36 mouse cellular contexts compared by ENCODE assay signal in genomic region chr6:129288708-129289107, GRCm38 (mm10). TPM values are rescaled to one million over a fixed set of nuclear protein-coding genes. Genes with fewer than 3 reads are reported as not detected.
"Had no signal": no experiment of that assay in that cellular context is flagged by ENCODE, and none has a peak within 500 bp of the region (broad histone marks: within the 10 kb centered on the region; RNA-seq: fewer than 3 reads in every experiment).

No protein-coding gene starts in this region.

- H3K27me3 ChIP-seq: embryonic facial prominence, embryonic 12.5 days; embryonic facial prominence, embryonic 13.5 days; embryonic facial prominence, embryonic 15.5 days; forebrain, embryonic 12.5 days; forebrain, embryonic 13.5 days; forebrain, embryonic 15.5 days had no signal

- H3K4me1 ChIP-seq: embryonic facial prominence, embryonic 10.5 days; embryonic facial prominence, embryonic 12.5 days; embryonic facial prominence, embryonic 13.5 days; embryonic facial prominence, embryonic 15.5 days; forebrain, embryonic 10.5 days; forebrain, embryonic 12.5 days; forebrain, embryonic 13.5 days; forebrain, embryonic 15.5 days had no signal

- H3K27ac ChIP-seq: embryonic facial prominence, embryonic 10.5 days; embryonic facial prominence, embryonic 12.5 days; embryonic facial prominence, embryonic 13.5 days; embryonic facial prominence, embryonic 15.5 days; forebrain, embryonic 10.5 days; forebrain, embryonic 12.5 days; forebrain, embryonic 13.5 days; forebrain, embryonic 15.5 days; gastrocnemius, adult 2 months; heart, adult 2 months had no signal

- H3K4me2 ChIP-seq: embryonic facial prominence, embryonic 12.5 days; embryonic facial prominence, embryonic 13.5 days; embryonic facial prominence, embryonic 15.5 days; forebrain, embryonic 12.5 days; forebrain, embryonic 13.5 days; forebrain, embryonic 15.5 days had no signal

- H3K9ac ChIP-seq: embryonic facial prominence, embryonic 12.5 days; embryonic facial prominence, embryonic 13.5 days; embryonic facial prominence, embryonic 15.5 days; forebrain, embryonic 12.5 days; forebrain, embryonic 13.5 days; forebrain, embryonic 15.5 days; forebrain, postnatal 0 days had no signal

- H3K36me3 ChIP-seq: embryonic facial prominence, embryonic 10.5 days; embryonic facial prominence, embryonic 12.5 days; embryonic facial prominence, embryonic 13.5 days; embryonic facial prominence, embryonic 15.5 days; forebrain, embryonic 10.5 days; forebrain, embryonic 12.5 days; forebrain, embryonic 15.5 days had no signal

- DNase-seq: cerebellum, adult 8-10 months; cerebellum, adult 9-10 months; cerebellum, adult 9-11 months; cerebellum, postnatal 10 days; cerebellum, postnatal 14 days; cerebellum, postnatal 25 days; cerebellum, postnatal 36 days; embryo, embryonic 11 days; forebrain, postnatal 0 days; gastrocnemius, adult 2 months; gastrocnemius, postnatal 10 days; gastrocnemius, postnatal 14 days; gastrocnemius, postnatal 25 days; gastrocnemius, postnatal 36 days; heart, adult 11 months; heart, adult 18-20 months; heart, adult 2 months had no signal

- H3K4me3 ChIP-seq: embryonic facial prominence, embryonic 10.5 days; embryonic facial prominence, embryonic 12.5 days; embryonic facial prominence, embryonic 13.5 days; embryonic facial prominence, embryonic 15.5 days; erythroblast, embryonic 14.5 days; forebrain, embryonic 10.5 days; forebrain, embryonic 12.5 days; forebrain, embryonic 13.5 days; forebrain, embryonic 15.5 days; gastrocnemius, adult 2 months; heart, adult 2 months had no signal

- H3K9me3 ChIP-seq: embryonic facial prominence, embryonic 10.5 days; embryonic facial prominence, embryonic 12.5 days; embryonic facial prominence, embryonic 13.5 days; embryonic facial prominence, embryonic 15.5 days; forebrain, embryonic 10.5 days; forebrain, embryonic 12.5 days; forebrain, embryonic 13.5 days; forebrain, embryonic 15.5 days had no signal

- ATAC-seq: forebrain, embryonic 13.5 days; forebrain, embryonic 14.5 days; forebrain, embryonic 15.5 days; forebrain, postnatal 0 days had no signal

RNA-seq across cellular contexts. Expression of gene Cd69, which starts 13.5 kb away (rescaled TPM):
- total RNA-seq: forebrain, postnatal 0 days; gastrocnemius, adult 2 months; gastrocnemius, adult 8-10 months; gastrocnemius, postnatal 14 days had no signal
- polyA plus RNA-seq: cortical plate, adult 2 months; embryonic facial prominence, embryonic 10.5 days; embryonic facial prominence, embryonic 12.5 days; embryonic facial prominence, embryonic 13.5 days; forebrain, embryonic 11.5 days; forebrain, embryonic 12.5 days; forebrain, embryonic 13.5 days; forebrain, embryonic 14.5 days; forebrain, embryonic 15.5 days had no signal

RNA-seq across cellular contexts. Expression of gene 4922502D21Rik, which starts 42.9 kb away (rescaled TPM):
- total RNA-seq: forebrain, postnatal 0 days; gastrocnemius, adult 18-20 months; gastrocnemius, adult 2 months; gastrocnemius, adult 8-10 months; gastrocnemius, postnatal 10 days; gastrocnemius, postnatal 14 days; gastrocnemius, postnatal 25 days; gastrocnemius, postnatal 36 days; gastrocnemius, postnatal 4 days; heart, adult 18-20 months; heart, adult 2 months; heart, adult 8-10 months had no signal
- polyA plus RNA-seq: cortical plate, adult 2 months; embryonic facial prominence, embryonic 10.5 days; embryonic facial prominence, embryonic 11.5 days; embryonic facial prominence, embryonic 12.5 days; embryonic facial prominence, embryonic 14.5 days; erythroblast, embryonic 14.5 days; forebrain, embryonic 10.5 days; forebrain, embryonic 11.5 days; forebrain, embryonic 12.5 days; forebrain, embryonic 13.5 days; forebrain, embryonic 14.5 days; forebrain, embryonic 15.5 days; forebrain, postnatal 0 days; frontal cortex, adult 2 months had no signal

RNA-seq across cellular contexts. Expression of gene Clec12a, which starts 53.8 kb away (rescaled TPM):
- polyA plus RNA-seq: erythroblast, embryonic 14.5 days had no signal
